Mouse (Mus musculus) forebrain, embryonic 14.5 days (tissue): ENCODE measurements around the gene A630089N07Rik. TPM values are rescaled to one million over a fixed set of nuclear protein-coding genes. Genes with fewer than 3 reads are reported as not detected.
A peak's percentile ranks its signal among the peaks of the same experiment; 100 is the strongest.

Experiments
- ATAC-seq: fragments of 200-750 bp; cut with Nextera tagmentation; 2 replicates; pipeline ENCODE4 v1.8.0; 2017; ENCODE audit warnings: mild to moderate bottlenecking, moderate library complexity
- DNase-seq: peaks from one replicate; pipeline ENCODE4 v3.0.0-alpha.2; 2015; ENCODE audit warnings: low spot score
- H3K27ac ChIP-seq: fragments of 300-500 bp; sonication (generic); 2 replicates; pipeline ENCODE4 v1.5.1; 2014; ENCODE audit warnings: low read depth, mild to moderate bottlenecking, control low read depth, low read length, moderate library complexity
- H3K27me3 ChIP-seq: fragments of 300-500 bp; sonication (generic); replicated peaks from 2 replicates; pipeline ENCODE4 v1.6.1; 2014; ENCODE audit warnings: low read length, control low read depth, mixed read lengths; ENCODE audit not compliant: control insufficient read depth, insufficient read depth
- H3K36me3 ChIP-seq: fragments of 300-500 bp; sonication (generic); 2 replicates; pipeline ENCODE4 v1.6.1; 2014; ENCODE audit warnings: low read length, control low read depth; ENCODE audit not compliant: control insufficient read depth, insufficient read depth
- H3K4me1 ChIP-seq: fragments of 300-500 bp; sonication (generic); 2 replicates; pipeline ENCODE4 v1.6.1; 2014; ENCODE audit warnings: antibody characterized with exemption, low read length, control low read depth; ENCODE audit not compliant: control insufficient read depth, insufficient read depth
- H3K4me2 ChIP-seq: fragments of 300-500 bp; sonication (generic); 2 replicates; pipeline ENCODE4 v1.6.1; 2014; ENCODE audit warnings: mild to moderate bottlenecking, control low read depth, low read length
- H3K4me3 ChIP-seq: fragments of 300-500 bp; sonication (generic); 2 replicates; pipeline ENCODE4 v1.5.1; 2014; ENCODE audit warnings: low read depth, low read length, control low read depth
- H3K9ac ChIP-seq: fragments of 300-500 bp; sonication (generic); 2 replicates; pipeline ENCODE4 v1.6.1; 2014; ENCODE audit warnings: mild to moderate bottlenecking, low read length, control low read depth, moderate library complexity
- H3K9me3 ChIP-seq: fragments of 300-500 bp; sonication (generic); replicated peaks from 2 replicates; pipeline ENCODE4 v1.6.1; 2016; ENCODE audit warnings: low read length, control low read depth, mixed read lengths; ENCODE audit not compliant: control insufficient read depth
- WGBS: fragments of 180-500 bp; shearing (Covaris S2); extraction: QIAGEN DNeasy Blood & Tissue Kit; methylation state at CpG from one replicate; pipeline ENCODE4 v1.1.7; 2014; 5-methylcytosine and 5-hydroxymethylcytosine counted together
- polyA plus RNA-seq: library from polyadenylated mRNA; unstranded; fragments of >200 nt; fragmentation: Nextera tagmentation; extraction: Ambion mirVana; gene quantifications from 2 replicates; pipeline ENCODE4 v1.2.1, GENCODE M21; 2014

A630089N07Rik gene
- polyA plus RNA-seq, 1 experiment from 2014 or later = 12.6 TPM

GRCm38 (mm10) chr16:97981362-97981761, 100.9 kb downstream of the A630089N07Rik start:
- Histone ChIP-seq H3K27ac (no peak overlapping the region), H3K4me1 (no peaks in the 10 kb centered on the region), H3K4me2 (no peak overlapping the region), H3K4me3 (no peak overlapping the region), H3K9me3 (no peaks in the 10 kb centered on the region), H3K9ac (no peak overlapping the region), H3K27me3 (no peaks in the 10 kb centered on the region), H3K36me3 (no peaks in the 10 kb centered on the region)
- 90% methylated on average over 1 of the region's 1 CpGs for WGBS
- DNase-seq (no peak), ATAC-seq (no peak)

- Histone ChIP-seq H3K36me3 (no peaks in the 10 kb centered on the region), H3K27me3 (no peaks in the 10 kb centered on the region), H3K4me2 (no peak overlapping the region), H3K9ac (no peak overlapping the region), H3K9me3 (no peaks in the 10 kb centered on the region), H3K4me3 (no peak overlapping the region), H3K4me1 (no peaks in the 10 kb centered on the region), H3K27ac (no peak overlapping the region)
- 92% methylated on average over 3 of the region's 3 CpGs for WGBS
- no peak for DNase-seq
- no peak for ATAC-seq
Observed at GRCm38 (mm10) chr16:97977722-97978121, 104.5 kb downstream of the A630089N07Rik start.

GRCm38 (mm10) chr16:97977277-97977676, 105.0 kb downstream of the A630089N07Rik start:
- ATAC-seq = no peak
- 74% methylated on average over 1 of the region's 1 CpGs for WGBS
- H3K9ac ChIP-seq = no peak overlapping the region

GRCm38 (mm10) chr16:97963956-97964540, 118.2 kb downstream of the A630089N07Rik start:
- Histone ChIP-seq H3K27ac (no peak overlapping the region), H3K9ac (no peak overlapping the region), H3K4me2 (no peak overlapping the region), H3K4me1 (peaks cover 8% of the 10 kb centered on the region; the same call in 1 of the 2 replicates), H3K27me3 (no peaks in the 10 kb centered on the region), H3K4me3 (no peak overlapping the region), H3K9me3 (no peaks in the 10 kb centered on the region), H3K36me3 (no peaks in the 10 kb centered on the region)
- WGBS = 88% methylated on average over 3 of the region's 3 CpGs
- ATAC-seq (no peak), DNase-seq (no peak)

More at GRCm38 (mm10) chr16:97977277-97977676, 105.0 kb downstream of the A630089N07Rik start:
- Histone ChIP-seq H3K9me3 (no peaks in the 10 kb centered on the region), H3K4me3 (no peak overlapping the region), H3K27ac (no peak overlapping the region), H3K4me2 (no peak overlapping the region), H3K27me3 (no peaks in the 10 kb centered on the region), H3K36me3 (no peaks in the 10 kb centered on the region), H3K4me1 (no peaks in the 10 kb centered on the region)
- DNase-seq = no peak

GRCm38 (mm10) chr16:97962151-97962948, 119.9 kb downstream of the A630089N07Rik start, which contains the start of the genes C2cd2 and Zbtb21:
Gene C2cd2 (minus strand): TSS chr16:97962598.
Gene Zbtb21 (minus strand): TSS chr16:97962622.
- H3K27ac ChIP-seq = peak within 1 kb of the TSS; percentile 96
- no peaks in the 10 kb centered on the region for H3K27me3 ChIP-seq
- no peaks in the 10 kb centered on the region for H3K9me3 ChIP-seq
- peaks cover 8% of the 10 kb centered on the region; the same call in 1 of the 2 replicates for H3K4me1 ChIP-seq
- H3K4me3 ChIP-seq = peak within 1 kb of the TSS; percentile 75
- peak; percentile 98 for DNase-seq
- peak; percentile 99 for ATAC-seq
- peak within 1 kb of the TSS; percentile 79 for H3K4me2 ChIP-seq
- 1% methylated on average over 71 of the region's 78 CpGs for WGBS
- H3K36me3 ChIP-seq = no peaks in the 10 kb centered on the region
- peak within 1 kb of the TSS; percentile 85 for H3K9ac ChIP-seq

GRCm38 (mm10) chr16:97961381-97962150, 120.7 kb downstream of the A630089N07Rik start:
- peaks cover 8% of the 10 kb centered on the region; the same call in 1 of the 2 replicates for H3K4me1 ChIP-seq
- peak overlapping the region; percentile 75 for H3K4me3 ChIP-seq
- peak overlapping the region; percentile 85 for H3K9ac ChIP-seq
- H3K27me3 ChIP-seq = no peaks in the 10 kb centered on the region
- peak; percentile 4 for DNase-seq
- H3K4me2 ChIP-seq = peak overlapping the region; percentile 79
- peak overlapping the region; percentile 96 for H3K27ac ChIP-seq
- ATAC-seq = no peak
- H3K36me3 ChIP-seq = no peaks in the 10 kb centered on the region
- WGBS = 8% methylated on average over 35 of the region's 36 CpGs
- no peaks in the 10 kb centered on the region for H3K9me3 ChIP-seq

- Histone ChIP-seq H3K4me2 (no peak overlapping the region), H3K4me3 (no peak overlapping the region), H3K27me3 (no peaks in the 10 kb centered on the region), H3K4me1 (peaks cover 8% of the 10 kb centered on the region; the same call in 1 of the 2 replicates), H3K36me3 (peaks cover 8% of the 10 kb centered on the region), H3K27ac (no peak overlapping the region), H3K9me3 (no peaks in the 10 kb centered on the region), H3K9ac (no peak overlapping the region)
- DNase-seq (no peak), ATAC-seq (no peak)
- 87% methylated on average over 3 of the region's 3 CpGs for WGBS
Observed at GRCm38 (mm10) chr16:97960348-97960747, 121.9 kb downstream of the A630089N07Rik start.

- no peak overlapping the region for H3K9ac ChIP-seq
- no peak for ATAC-seq
- H3K27me3 ChIP-seq = no peaks in the 10 kb centered on the region
- no peak overlapping the region for H3K4me2 ChIP-seq
- H3K27ac ChIP-seq = no peak overlapping the region
- H3K9me3 ChIP-seq = no peaks in the 10 kb centered on the region
- H3K36me3 ChIP-seq = peaks cover 23% of the 10 kb centered on the region
- DNase-seq = no peak
- peaks cover 8% of the 10 kb centered on the region; the same call in 1 of the 2 replicates for H3K4me1 ChIP-seq
- no peak overlapping the region for H3K4me3 ChIP-seq
Observed at GRCm38 (mm10) chr16:97958401-97958973, 123.8 kb downstream of the A630089N07Rik start.
